In genomic region chr15:62048981-62049380, GRCm38 (mm10) we compare ENCODE assay signal across 23 mouse cellular contexts.
DNase-seq lines count a peak whose midpoint lies in the region; ATAC-seq and TF ChIP-seq lines count a peak whose summit lies in the region.
"Had no signal": no experiment of that assay in that cellular context is flagged by ENCODE, and none has a peak within 500 bp of the region (broad histone marks: within the 10 kb centered on the region; RNA-seq: fewer than 3 reads in every experiment).

No protein-coding gene starts in this region.

- intact Hi-C loops in gastrocnemius, adult 2 months (cut with DNase I) = no loop called here

- WGBS in lung, postnatal 0 days = 41% methylated on average over 4 of the region's 4 CpGs

- no peaks in the 10 kb centered on the region for H3K36me3 ChIP-seq in lung, postnatal 0 days (ENCODE audit: insufficient read depth, low read length)
- H3K36me3 ChIP-seq: heart, embryonic 10.5 days; limb, embryonic 13.5 days; midbrain, embryonic 12.5 days had no signal

- DNase-seq in gastrocnemius, adult 2 months = no peak
- no peak for DNase-seq in gastrocnemius, postnatal 10 days
- peak; percentile 47 for DNase-seq in lung, postnatal 0 days (ENCODE audit: low spot score)
- no peak for DNase-seq in lung, postnatal 25 days (ENCODE audit: low spot score)
- peak; percentile 39 for DNase-seq in fibroblast of lung, adult 2 months (ENCODE audit: low read depth)
- DNase-seq in spleen, postnatal 4 days (ENCODE audit: low spot score in 2 of 2) = no peak
- DNase-seq in yolk sac, embryonic 10.5 days (ENCODE audit: low spot score) = no peak
- DNase-seq: adrenal gland, adult 2 months; cerebellum, adult 11-12 months; cerebellum, postnatal 14 days; forebrain, postnatal 0 days; heart, postnatal 4 days; kidney, adult 18-20 months; lung, adult 2 months; thymus, postnatal 25 days had no signal

- 0 out of 2 replicates have a peak, but pooled peaks have one; percentile 18 for ATAC-seq in lung, postnatal 0 days
- ATAC-seq: CD4-positive, CD25-positive, alpha-beta regulatory T cell, adult 4 months; forebrain, postnatal 0 days; inflammation-experienced regulatory T-cells, adult 6 months; liver, embryonic 12.5 days had no signal

- H3K27me3 ChIP-seq in lung, postnatal 0 days (replicated peaks; ENCODE audit: insufficient read depth, low read length) = no peaks in the 10 kb centered on the region
- H3K27me3 ChIP-seq: limb, embryonic 13.5 days; liver, embryonic 12.5 days; midbrain, embryonic 12.5 days had no signal

- peak overlapping the region; percentile 59 for H3K27ac ChIP-seq in gastrocnemius, adult 2 months
- no peak overlapping the region for H3K27ac ChIP-seq in lung, postnatal 0 days (ENCODE audit: low read length)
- H3K27ac ChIP-seq: heart, embryonic 10.5 days; hindbrain, embryonic 14.5 days; kidney, postnatal 0 days; limb, embryonic 13.5 days; liver, embryonic 12.5 days; midbrain, embryonic 12.5 days had no signal

- no peak for TF ChIP-seq EP300 in lung, postnatal 0 days (IDR thresholded peaks at IDR 0.05)

- no peaks in the 10 kb centered on the region for H3K4me1 ChIP-seq in lung, postnatal 0 days (ENCODE audit: insufficient read depth, low read depth, low read length)
- H3K4me1 ChIP-seq: midbrain, embryonic 12.5 days had no signal

- TF ChIP-seq CTCF in gastrocnemius, adult 2 months (IDR thresholded peaks at IDR 0.05) = no peak
- no peak for TF ChIP-seq CTCF in lung, postnatal 0 days (IDR thresholded peaks at IDR 0.05)

- no peaks in the 10 kb centered on the region for H3K9me3 ChIP-seq in lung, postnatal 0 days (ENCODE audit: low read length)
- H3K9me3 ChIP-seq: heart, embryonic 10.5 days; limb, embryonic 13.5 days; liver, embryonic 12.5 days; midbrain, embryonic 12.5 days had no signal

- no peak overlapping the region for H3K9ac ChIP-seq in lung, postnatal 0 days (replicated peaks; ENCODE audit: low read depth)
- H3K9ac ChIP-seq: forebrain, postnatal 0 days; hindbrain, embryonic 14.5 days; limb, embryonic 13.5 days; liver, embryonic 12.5 days; midbrain, embryonic 12.5 days had no signal

- peak overlapping the region; percentile 3; the same call in 1 of the 2 replicates for H3K4me2 ChIP-seq in lung, postnatal 0 days (replicated peaks; ENCODE audit: low read depth, low read length)
- H3K4me2 ChIP-seq: hindbrain, embryonic 14.5 days; liver, embryonic 12.5 days; midbrain, embryonic 12.5 days had no signal

- no peak overlapping the region for H3K4me3 ChIP-seq in gastrocnemius, adult 2 months
- no peak overlapping the region for H3K4me3 ChIP-seq in lung, postnatal 0 days (ENCODE audit: low read depth, low read length)
- H3K4me3 ChIP-seq: heart, embryonic 10.5 days; limb, embryonic 13.5 days; liver, embryonic 12.5 days; midbrain, embryonic 12.5 days had no signal

Comparison
In these comparisons a context has a peak if more than half of its experiments do, and no peak if none do; other contexts are left out.
1. DNase-seq: peak in lung, postnatal 0 days (single experiment) and fibroblast of lung, adult 2 months (single experiment); none in gastrocnemius, adult 2 months (single experiment), gastrocnemius, postnatal 10 days (single experiment), lung, postnatal 25 days (single experiment), spleen, postnatal 4 days (0 of 2) and yolk sac, embryonic 10.5 days (single experiment).